Mouse (Mus musculus) small intestine, adult 2 months (tissue): ENCODE measurements around the gene Hapln2.

Source experiments
- CTCF ChIP-seq: fragments of 200-500 bp; IDR thresholded peaks from 2 replicates; pipeline ENCODE4 v1.5.1; 2012; ENCODE audit warnings: low read depth, mild to moderate bottlenecking, control low read depth, inconsistent platforms, low read length, moderate library complexity, mixed read lengths; ENCODE audit not compliant: insufficient replicate concordance, insufficient read length; ENCODE audit errors: extremely low read depth
- POLR2A ChIP-seq: fragments of 200-500 bp; IDR thresholded peaks from 2 replicates; pipeline ENCODE4 v1.6.1; 2012; ENCODE audit warnings: low read depth, mild to moderate bottlenecking, control low read depth, inconsistent platforms, low read length, moderate library complexity

DNA sequence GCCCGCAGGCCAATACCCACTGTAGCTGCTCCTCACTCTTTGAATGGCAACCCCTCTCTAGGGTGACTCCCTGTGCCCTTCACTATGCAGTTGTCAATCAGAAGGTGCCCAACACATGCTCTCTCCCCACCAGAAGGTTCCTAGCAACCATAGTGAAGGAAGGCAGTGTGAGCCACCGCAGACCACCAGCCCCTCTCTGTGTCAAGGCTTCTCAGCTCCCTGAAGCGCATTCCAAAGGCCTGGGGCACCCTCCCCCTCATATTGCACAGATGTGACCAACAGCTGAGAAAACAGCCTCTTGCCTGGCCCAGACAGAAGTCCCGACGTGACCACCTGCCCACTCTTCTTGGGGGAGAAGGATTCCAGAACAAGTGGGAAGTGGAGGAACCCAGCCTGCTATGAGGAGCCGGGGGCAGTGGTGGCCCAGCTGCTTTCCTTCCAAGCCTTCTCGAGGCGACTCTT lies 55.1 kb downstream of the Hapln2 start:
- TF ChIP-seq CTCF (no peak), POLR2A (no peak)
